Mouse (Mus musculus) cerebellum, adult 2 months (tissue): ENCODE data around the gene Timp2.

Experiments used
- CTCF ChIP-seq: fragments of 200-500 bp; IDR thresholded peaks from 2 replicates; pipeline ENCODE4 v1.5.1; 2011; ENCODE audit warnings: low read depth, mild to moderate bottlenecking, control low read depth, low read length, moderate library complexity, borderline replicate concordance; ENCODE audit not compliant: insufficient read depth
- POLR2A ChIP-seq: fragments of 200-500 bp; IDR thresholded peaks from 2 replicates; pipeline ENCODE4 v1.6.1; 2011; ENCODE audit warnings: low read length, control low read depth, borderline replicate concordance; ENCODE audit not compliant: insufficient read depth

DNA sequence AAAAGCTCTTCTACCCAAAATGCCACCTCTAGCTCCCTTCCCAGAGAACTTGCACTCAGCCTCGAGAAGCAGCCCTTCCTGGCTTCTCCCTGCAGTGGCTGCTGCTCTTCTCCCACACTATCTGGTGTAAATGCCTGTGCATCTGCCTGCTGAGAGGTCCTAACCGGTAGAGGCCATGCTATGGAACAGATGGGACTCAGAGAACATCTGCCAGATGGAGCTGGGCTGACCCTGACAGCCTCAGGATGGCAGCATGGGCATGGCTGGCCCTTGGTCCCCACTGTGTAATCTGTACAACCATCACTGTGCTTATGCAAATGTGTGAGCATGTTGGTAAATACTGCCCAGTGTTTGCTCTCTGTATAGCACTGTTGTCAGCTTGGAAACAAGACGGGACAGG, 32.9 kb downstream of the Timp2 start:
- TF ChIP-seq CTCF, result no peak
- TF ChIP-seq POLR2A, result no peak
